Mouse (Mus musculus) midbrain, embryonic 12.5 days (tissue): Measurements from ENCODE around the gene Cxxc4. TPM values are rescaled to one million over a fixed set of nuclear protein-coding genes. Genes with fewer than 3 reads are reported as not detected.
A peak's percentile ranks its signal among the peaks of the same experiment; 100 is the strongest.

Experiments used
- ATAC-seq: fragments of 200-750 bp; cut with Nextera tagmentation; 2 replicates; pipeline ENCODE4 v1.8.0; 2017; ENCODE audit warnings: low read depth, moderate TSS enrichment, moderate library complexity; ENCODE audit not compliant: low FRiP score
- H3K27ac ChIP-seq: fragments of 300-500 bp; sonication (generic); replicated peaks from 2 replicates; pipeline ENCODE4 v1.5.1; 2016; ENCODE audit warnings: mild to moderate bottlenecking
- H3K27me3 ChIP-seq: fragments of 300-500 bp; sonication (generic); 2 replicates; pipeline ENCODE4 v1.6.1; 2016; ENCODE audit warnings: mild to moderate bottlenecking
- H3K36me3 ChIP-seq: fragments of 300-500 bp; sonication (generic); 2 replicates; pipeline ENCODE4 v1.6.1; 2016
- H3K4me1 ChIP-seq: fragments of 300-500 bp; sonication (generic); 2 replicates; pipeline ENCODE4 v1.6.1; 2016
- H3K4me2 ChIP-seq: fragments of 300-500 bp; sonication (generic); replicated peaks from 2 replicates; pipeline ENCODE4 v1.6.1; 2016; ENCODE audit warnings: mild to moderate bottlenecking, moderate library complexity
- H3K4me3 ChIP-seq: fragments of 300-500 bp; sonication (generic); 2 replicates; pipeline ENCODE4 v1.5.1; 2016; ENCODE audit warnings: mild to moderate bottlenecking
- H3K9ac ChIP-seq: fragments of 300-500 bp; sonication (generic); replicated peaks from 2 replicates; pipeline ENCODE4 v1.6.1; 2016; ENCODE audit warnings: mild to moderate bottlenecking, moderate library complexity
- H3K9me3 ChIP-seq: fragments of 300-500 bp; sonication (generic); 2 replicates; pipeline ENCODE4 v1.6.1; 2016; ENCODE audit warnings: mild to moderate bottlenecking
- WGBS: fragments of 180-500 bp; shearing (Covaris S2); methylation state at CpG from one replicate; pipeline ENCODE4 v1.1.7; 2016; 5-methylcytosine and 5-hydroxymethylcytosine counted together
- microRNA counts: library from miRNA; unstranded; fragments of <30 nt; microRNA quantifications from one replicate; lab custom pipeline; 2017
- microRNA-seq: library from miRNA; unstranded; fragments of <30 nt; microRNA quantifications from one replicate; pipeline ENCODE4, GENCODE M21; 2017
- polyA plus RNA-seq: library from polyadenylated mRNA; unstranded; fragments of >200 nt; fragmentation: Nextera tagmentation; extraction: Ambion mirVana; gene quantifications from 2 replicates; pipeline ENCODE4 v1.2.1, GENCODE M21; 2016

The Cxxc4 gene
- polyA plus RNA-seq, 1 experiment from 2014 or later: 32.1 TPM

DNA sequence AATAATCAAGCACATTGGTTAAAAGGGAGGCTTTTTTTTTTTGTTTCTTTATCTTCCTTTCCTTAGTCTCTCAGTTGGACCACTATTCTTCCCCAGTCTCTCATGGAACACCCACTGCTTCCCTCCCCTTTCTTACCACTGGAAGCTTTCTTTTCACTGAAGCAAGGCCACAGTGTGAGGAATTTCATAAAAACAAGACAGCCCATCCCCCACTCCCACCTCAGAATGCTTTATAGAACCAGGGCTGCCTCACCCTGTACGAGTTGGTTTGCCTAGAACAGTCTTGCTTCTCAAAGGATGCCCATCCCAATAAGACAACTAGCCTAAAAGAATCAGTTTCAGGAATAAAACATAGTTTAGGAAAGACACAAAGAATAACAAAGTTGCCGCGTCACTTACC is 23.0 kb downstream of the Cxxc4 start:
- WGBS: 30% methylated on average over 3 of the region's 3 CpGs
- H3K36me3 ChIP-seq: peaks cover 1% of the 10 kb centered on the region
- peak; percentile 80 for ATAC-seq
- no peaks in the 10 kb centered on the region for H3K27me3 ChIP-seq
- no peak overlapping the region for H3K4me3 ChIP-seq
- peak overlapping the region; percentile 26 for H3K4me2 ChIP-seq
- no peak overlapping the region for H3K9ac ChIP-seq
- peaks cover 11% of the 10 kb centered on the region for H3K4me1 ChIP-seq
- H3K27ac ChIP-seq: no peak overlapping the region
- H3K9me3 ChIP-seq: no peaks in the 10 kb centered on the region

DNA sequence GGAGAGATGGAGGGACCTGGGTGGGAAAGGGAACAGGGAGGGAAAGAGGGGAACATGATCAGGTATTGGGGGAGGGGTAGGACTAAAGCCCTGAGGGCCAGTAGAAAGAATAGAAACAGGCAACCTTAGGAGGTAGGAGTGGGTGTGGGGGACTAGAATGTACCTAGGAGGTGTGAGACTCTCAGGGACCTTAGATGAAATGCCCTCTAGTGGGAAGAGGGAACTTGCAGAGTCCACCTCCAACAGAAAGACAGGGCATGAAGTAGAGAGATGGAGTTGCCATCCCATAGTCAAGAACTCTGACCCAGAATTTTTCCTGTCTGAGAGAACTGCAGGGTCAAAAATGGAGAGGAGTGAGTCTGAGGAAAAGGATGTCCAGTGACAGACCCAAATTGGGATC is 43.4 kb downstream of the Cxxc4 start:
- Histone ChIP-seq H3K9ac (no peak overlapping the region), H3K4me2 (no peak overlapping the region), H3K27me3 (no peaks in the 10 kb centered on the region), H3K27ac (no peak overlapping the region), H3K36me3 (no peaks in the 10 kb centered on the region), H3K4me3 (no peak overlapping the region), H3K9me3 (no peaks in the 10 kb centered on the region), H3K4me1 (peaks cover 16% of the 10 kb centered on the region)
- no peak for ATAC-seq

DNA sequence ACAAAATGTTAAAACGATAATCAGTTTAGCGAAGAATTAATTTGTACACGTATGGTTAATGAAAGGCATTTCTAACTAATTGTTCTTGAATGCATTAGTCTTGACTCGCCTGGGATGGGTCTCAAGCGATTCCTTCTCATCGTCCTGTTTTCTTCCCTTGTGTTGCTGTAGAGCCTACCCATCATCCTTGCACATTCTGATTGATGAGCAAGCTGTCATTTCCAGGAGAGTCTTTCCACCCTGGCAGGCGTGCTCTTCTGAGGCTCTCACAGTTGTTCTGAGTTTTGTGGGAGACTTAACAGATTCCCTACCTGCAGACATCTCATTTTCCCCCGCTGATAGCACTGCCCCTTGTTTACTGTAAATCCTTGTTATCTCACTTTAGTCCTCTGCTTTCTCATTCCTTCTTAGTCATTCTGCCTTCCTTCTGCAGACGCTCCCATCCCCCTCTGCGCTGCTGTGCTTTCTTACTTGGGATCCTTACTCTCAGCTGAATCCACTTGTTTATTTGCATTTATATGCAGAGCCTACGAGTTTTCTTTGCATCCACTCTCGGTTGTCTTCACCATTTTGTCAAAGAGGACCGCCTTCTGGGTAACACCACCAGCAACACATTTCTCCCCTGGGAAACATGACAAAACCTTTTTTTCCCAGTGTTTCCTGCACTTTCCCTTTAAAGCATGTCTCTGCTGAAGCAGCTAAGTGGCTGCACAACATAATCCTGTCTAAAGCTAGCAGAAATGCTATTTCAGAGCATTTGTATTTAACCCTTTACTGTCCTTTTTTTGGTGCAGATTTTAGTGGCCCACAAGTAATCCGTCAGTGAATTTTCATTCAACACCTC is 45.5 kb downstream of the Cxxc4 start:
- Histone ChIP-seq H3K36me3 (no peaks in the 10 kb centered on the region), H3K4me3 (peak overlapping the region; percentile 16), H3K4me1 (peaks cover 16% of the 10 kb centered on the region), H3K27me3 (no peaks in the 10 kb centered on the region), H3K27ac (peak overlapping the region; percentile 69), H3K9ac (no peak overlapping the region; the same call in 1 of the 2 replicates), H3K4me2 (peak overlapping the region; percentile 48), H3K9me3 (no peaks in the 10 kb centered on the region)
- 22% methylated on average over 14 of the region's 14 CpGs for WGBS
- peak; percentile 79 for ATAC-seq

DNA sequence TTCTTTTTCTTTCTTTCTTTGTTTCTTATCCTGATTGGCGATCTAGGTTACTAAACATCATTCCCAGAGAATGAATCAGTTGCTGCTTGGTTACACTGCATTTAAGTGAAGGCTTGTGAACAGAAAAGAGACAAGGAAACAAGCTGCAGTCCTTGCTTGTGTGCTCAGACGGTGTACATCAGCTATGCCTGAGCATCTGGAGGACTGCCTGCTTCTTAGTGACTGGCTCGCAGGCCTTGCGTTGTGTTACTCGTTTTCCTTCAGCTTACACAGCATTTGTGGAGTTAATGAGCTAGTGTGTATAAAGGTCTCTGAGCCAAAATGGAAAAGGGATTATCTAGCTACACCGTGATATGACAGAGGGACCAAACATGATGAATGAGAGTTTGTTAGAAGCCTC is 58.9 kb downstream of the Cxxc4 start:
- Histone ChIP-seq H3K27ac (0 out of 2 replicates have a peak overlapping the region, but pooled peaks have one; percentile 46), H3K4me2 (no peak overlapping the region), H3K9me3 (no peaks in the 10 kb centered on the region), H3K36me3 (no peaks in the 10 kb centered on the region), H3K4me1 (peaks cover 6% of the 10 kb centered on the region), H3K4me3 (no peak overlapping the region), H3K9ac (no peak overlapping the region), H3K27me3 (no peaks in the 10 kb centered on the region)
- WGBS: 33% methylated on average over 6 of the region's 6 CpGs
- ATAC-seq: peak; percentile 54

DNA sequence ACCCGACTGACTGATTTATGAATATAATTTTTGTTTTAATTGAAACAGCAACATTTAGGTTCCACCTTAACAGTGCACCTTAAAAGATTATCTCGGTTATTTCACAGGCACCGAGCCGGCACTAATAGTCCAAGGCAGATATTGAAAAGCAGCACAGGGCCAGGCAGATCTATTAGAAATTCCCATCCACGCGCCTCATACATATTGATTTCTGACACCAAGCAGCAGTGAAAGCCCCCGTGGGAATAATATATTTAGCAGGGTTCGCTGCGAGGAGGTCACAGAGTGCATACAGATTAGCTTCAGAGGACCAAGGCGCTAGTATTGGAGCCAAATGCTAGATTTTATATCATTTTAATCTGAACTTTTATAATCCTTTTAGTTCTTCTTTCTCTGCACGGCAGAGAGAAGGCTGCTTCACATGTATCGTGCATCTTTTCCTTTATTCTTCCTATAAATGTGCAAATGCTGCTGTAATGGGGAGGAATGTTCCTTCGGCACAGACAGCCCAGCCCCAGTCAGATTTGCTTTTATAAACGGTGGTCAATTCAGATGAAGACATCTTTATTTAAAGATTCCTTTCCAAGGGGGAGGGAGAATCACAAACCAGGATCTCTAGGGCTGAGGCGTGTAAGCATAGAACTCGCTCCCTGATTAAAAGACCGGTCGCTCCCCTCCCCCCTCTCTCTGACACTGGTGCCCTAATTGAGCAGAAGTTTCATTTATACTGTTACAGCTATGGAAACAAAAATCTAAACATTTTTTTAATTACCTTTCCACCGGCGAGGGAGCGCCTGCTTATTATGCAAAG is 66.6 kb downstream of the Cxxc4 start:
- Histone ChIP-seq H3K4me1 (peaks cover 61% of the 10 kb centered on the region), H3K27me3 (no peaks in the 10 kb centered on the region), H3K9me3 (no peaks in the 10 kb centered on the region), H3K4me3 (peak overlapping the region; percentile 29), H3K9ac (no peak overlapping the region), H3K4me2 (peak overlapping the region; percentile 54), H3K36me3 (no peaks in the 10 kb centered on the region), H3K27ac (peak overlapping the region; percentile 90)
- 5% methylated on average over 21 of the region's 21 CpGs for WGBS
- peak; percentile 93 for ATAC-seq

DNA sequence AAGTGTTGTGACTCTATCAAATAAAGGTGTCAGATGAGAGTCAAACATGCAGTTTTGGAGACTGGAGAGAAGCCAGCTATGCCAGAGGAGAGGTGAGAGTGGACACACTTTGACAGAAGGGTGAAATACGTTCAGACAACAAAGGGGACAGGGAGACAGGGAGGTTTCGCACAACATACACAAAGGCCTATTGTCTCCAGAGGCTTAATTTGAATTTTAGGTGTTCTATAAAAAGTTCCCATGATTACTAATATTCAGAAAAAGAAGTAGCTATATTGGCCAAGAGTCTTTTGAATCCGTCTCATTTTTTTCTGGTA is 67.2 kb downstream of the Cxxc4 start:
- Histone ChIP-seq H3K4me2 (peak overlapping the region; percentile 54), H3K9me3 (no peaks in the 10 kb centered on the region), H3K9ac (no peak overlapping the region), H3K27ac (peak overlapping the region; percentile 90), H3K36me3 (no peaks in the 10 kb centered on the region), H3K27me3 (no peaks in the 10 kb centered on the region), H3K4me1 (peaks cover 64% of the 10 kb centered on the region), H3K4me3 (peak overlapping the region; percentile 29)
- ATAC-seq: peak; percentile 74
- 14% methylated on average over 3 of the region's 3 CpGs for WGBS

DNA sequence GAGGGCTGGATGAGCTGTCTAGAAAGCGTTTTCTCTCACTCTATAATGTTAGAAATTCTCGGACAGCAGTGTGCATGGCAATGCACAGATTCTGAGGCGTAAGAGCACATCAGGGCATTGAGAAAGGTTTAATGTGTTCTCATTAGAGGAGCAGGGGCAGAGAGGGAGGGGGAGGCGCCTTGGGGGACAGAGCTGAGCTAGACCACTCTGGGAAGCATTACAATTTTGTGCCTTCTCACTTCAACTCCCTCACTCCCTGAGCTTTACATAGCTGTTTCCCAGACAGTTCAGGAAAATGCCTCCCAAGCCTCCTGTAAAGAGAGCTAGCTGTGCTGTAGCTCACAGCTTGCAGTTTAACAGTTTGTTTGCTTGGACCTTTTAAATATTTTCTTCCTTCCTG is 70.2 kb downstream of the Cxxc4 start:
- WGBS: 5% methylated on average over 4 of the region's 4 CpGs
- ATAC-seq: peak; percentile 10; the same call in 1 of the 2 replicates
- H3K36me3 ChIP-seq: no peaks in the 10 kb centered on the region
- H3K4me3 ChIP-seq: no peak overlapping the region
- H3K27ac ChIP-seq: peak overlapping the region; percentile 60
- no peaks in the 10 kb centered on the region for H3K9me3 ChIP-seq
- no peaks in the 10 kb centered on the region for H3K27me3 ChIP-seq
- H3K9ac ChIP-seq: no peak overlapping the region
- peak overlapping the region; percentile 18 for H3K4me2 ChIP-seq
- H3K4me1 ChIP-seq: peaks cover 62% of the 10 kb centered on the region

DNA sequence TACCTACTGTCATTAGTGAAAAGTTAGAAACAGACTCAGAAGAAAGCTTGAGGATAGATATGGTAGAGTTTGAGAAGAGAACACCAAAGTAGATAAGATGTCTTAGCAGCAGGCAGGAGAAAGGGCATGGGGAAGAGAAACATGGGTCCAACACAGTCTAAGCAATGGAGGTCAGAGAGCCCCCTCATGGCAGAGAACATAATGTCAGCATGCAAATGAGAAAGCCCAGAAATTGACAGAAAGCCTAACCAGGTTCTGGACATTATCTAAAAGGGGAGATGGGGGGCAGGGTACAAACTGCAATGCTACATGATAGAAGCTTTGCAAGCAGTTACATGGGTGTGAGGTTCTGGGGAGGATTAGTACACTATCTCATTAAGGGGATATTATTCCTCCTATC is 71.5 kb downstream of the Cxxc4 start:
- H3K4me3 ChIP-seq: no peak overlapping the region
- no peak for ATAC-seq
- H3K27me3 ChIP-seq: no peaks in the 10 kb centered on the region
- peaks cover 50% of the 10 kb centered on the region for H3K4me1 ChIP-seq
- no peak overlapping the region for H3K4me2 ChIP-seq
- H3K36me3 ChIP-seq: no peaks in the 10 kb centered on the region
- no peak overlapping the region for H3K9ac ChIP-seq
- no peaks in the 10 kb centered on the region for H3K9me3 ChIP-seq
- H3K27ac ChIP-seq: no peak overlapping the region

MicroRNA genes within 50 kb of the gene (microRNA counts, 519-probe panel; counts per million panel counts)
- not detected for microRNA mmu-miR-1895 (lab: Ali Mortazavi, UCI)

Small RNA genes lying within 50 kb of the gene (microRNA-seq; reads per million reads assigned to microRNA genes)
- gene Mir1895: not detected
